In the genomic region with DNA sequence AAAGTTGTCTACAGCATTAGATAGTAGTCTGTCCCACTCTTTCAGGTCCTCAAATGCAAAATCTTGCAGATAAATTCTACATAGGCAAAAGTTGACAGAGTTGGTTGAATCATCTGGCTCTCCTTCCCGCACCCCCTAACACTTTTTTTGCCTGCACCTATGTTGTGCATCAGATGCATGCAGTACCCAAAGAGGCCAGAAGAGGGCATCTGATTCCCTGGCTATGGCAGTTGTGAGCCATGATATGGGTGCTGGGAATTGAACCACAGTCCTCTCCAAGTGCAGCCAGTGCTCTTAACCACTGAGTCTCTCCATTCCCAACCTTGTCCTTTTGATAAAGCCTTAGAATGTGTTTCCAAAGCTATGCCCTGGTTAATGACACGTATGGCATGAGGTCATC, we compare ENCODE assay signal across 15 mouse cellular contexts. TPM values are rescaled to one million over a fixed set of nuclear protein-coding genes. Genes with fewer than 3 reads are reported as not detected.
A peak's percentile ranks its signal among the peaks of the same experiment; 100 is the strongest.
DNase-seq lines count a peak whose midpoint lies in the region; ATAC-seq and TF ChIP-seq lines count a peak whose summit lies in the region.
"Had no signal": no experiment of that assay in that cellular context is flagged by ENCODE, and none has a peak within 500 bp of the region (broad histone marks: within the 10 kb centered on the region; RNA-seq: fewer than 3 reads in every experiment).

No protein-coding gene starts in this region.

- no peak overlapping the region for H3K4me2 ChIP-seq in kidney, postnatal 0 days (ENCODE audit: low read length)
- H3K4me2 ChIP-seq in kidney, embryonic 14.5 days (replicated peaks; ENCODE audit: low read depth, low read length): no peak overlapping the region
- H3K4me2 ChIP-seq in midbrain, postnatal 0 days (ENCODE audit: low read depth, low read length, poor library complexity, severe bottlenecking): no peak overlapping the region
- no peak overlapping the region for H3K4me2 ChIP-seq in stomach, postnatal 0 days (replicated peaks; ENCODE audit: low read depth)
- H3K4me2 ChIP-seq: embryonic facial prominence, embryonic 12.5 days had no signal

- no peak for TF ChIP-seq EP300 in stomach, postnatal 0 days (optimal IDR thresholded peaks at IDR 0.05)

- no peak for ATAC-seq in kidney, postnatal 0 days (replicated peaks; ENCODE audit: low FRiP score, low read depth)
- ATAC-seq in kidney, embryonic 14.5 days (ENCODE audit: low FRiP score, low TSS enrichment): no peak
- no peak for ATAC-seq in midbrain, postnatal 0 days (ENCODE audit: low FRiP score)
- no peak for ATAC-seq in stomach, postnatal 0 days (ENCODE audit: low FRiP score, low TSS enrichment)

- no peaks in the 10 kb centered on the region for H3K36me3 ChIP-seq in kidney, postnatal 0 days (ENCODE audit: insufficient read depth, low read length)
- H3K36me3 ChIP-seq in kidney, embryonic 14.5 days (ENCODE audit: control insufficient read depth, insufficient read depth, low read length): no peaks in the 10 kb centered on the region
- no peaks in the 10 kb centered on the region for H3K36me3 ChIP-seq in midbrain, postnatal 0 days (ENCODE audit: insufficient read depth, low read length)
- no peaks in the 10 kb centered on the region for H3K36me3 ChIP-seq in midbrain, embryonic 10.5 days
- no peaks in the 10 kb centered on the region for H3K36me3 ChIP-seq in stomach, postnatal 0 days (ENCODE audit: control insufficient read depth, insufficient read depth, low read length)
- H3K36me3 ChIP-seq: embryonic facial prominence, embryonic 12.5 days had no signal

- H3K9me3 ChIP-seq in kidney, postnatal 0 days (replicated peaks; ENCODE audit: low read length): no peaks in the 10 kb centered on the region
- H3K9me3 ChIP-seq in kidney, embryonic 14.5 days (ENCODE audit: control insufficient read depth, low read length): no peaks in the 10 kb centered on the region; the same call in 1 of the 2 replicates
- no peaks in the 10 kb centered on the region for H3K9me3 ChIP-seq in midbrain, postnatal 0 days (ENCODE audit: low read length)
- H3K9me3 ChIP-seq in midbrain, embryonic 10.5 days (replicated peaks): peaks cover 9% of the 10 kb centered on the region; the same call in 1 of the 2 replicates
- H3K9me3 ChIP-seq in stomach, postnatal 0 days (ENCODE audit: control insufficient read depth, low read length): no peaks in the 10 kb centered on the region; the same call in 1 of the 2 replicates
- H3K9me3 ChIP-seq: embryonic facial prominence, embryonic 12.5 days had no signal

- no peaks in the 10 kb centered on the region for H3K4me1 ChIP-seq in kidney, postnatal 0 days (replicated peaks; ENCODE audit: insufficient read depth, low read length)
- no peaks in the 10 kb centered on the region for H3K4me1 ChIP-seq in kidney, embryonic 14.5 days (ENCODE audit: control insufficient read depth, insufficient read depth, low read length)
- no peaks in the 10 kb centered on the region for H3K4me1 ChIP-seq in midbrain, postnatal 0 days (ENCODE audit: insufficient read depth, low read length)
- no peaks in the 10 kb centered on the region for H3K4me1 ChIP-seq in midbrain, embryonic 10.5 days
- H3K4me1 ChIP-seq in stomach, postnatal 0 days (replicated peaks; ENCODE audit: control insufficient read depth, insufficient read depth): no peaks in the 10 kb centered on the region
- H3K4me1 ChIP-seq: embryonic facial prominence, embryonic 12.5 days had no signal

- no peaks in the 10 kb centered on the region for H3K27me3 ChIP-seq in kidney, postnatal 0 days (ENCODE audit: insufficient read depth, low read length)
- no peaks in the 10 kb centered on the region for H3K27me3 ChIP-seq in kidney, embryonic 14.5 days (ENCODE audit: control insufficient read depth, insufficient read depth, low read length)
- no peaks in the 10 kb centered on the region for H3K27me3 ChIP-seq in midbrain, postnatal 0 days (ENCODE audit: insufficient read depth, low read length)
- no peaks in the 10 kb centered on the region for H3K27me3 ChIP-seq in midbrain, embryonic 10.5 days (ENCODE audit: low read depth, poor library complexity, severe bottlenecking)
- no peaks in the 10 kb centered on the region for H3K27me3 ChIP-seq in stomach, postnatal 0 days (ENCODE audit: control insufficient read depth, insufficient read depth, low read length)
- H3K27me3 ChIP-seq: embryonic facial prominence, embryonic 12.5 days had no signal

- H3K27ac ChIP-seq in kidney, postnatal 0 days: no peak overlapping the region
- H3K27ac ChIP-seq in kidney, embryonic 14.5 days (ENCODE audit: low read depth, low read length): no peak overlapping the region
- H3K27ac ChIP-seq in midbrain, postnatal 0 days (ENCODE audit: low read depth, low read length): no peak overlapping the region
- no peak overlapping the region for H3K27ac ChIP-seq in midbrain, embryonic 10.5 days (replicated peaks)
- no peak overlapping the region for H3K27ac ChIP-seq in stomach, postnatal 0 days (replicated peaks)
- H3K27ac ChIP-seq: embryonic facial prominence, embryonic 12.5 days had no signal

- TF ChIP-seq CTCF in kidney, postnatal 0 days (IDR thresholded peaks at IDR 0.05; ENCODE audit: low read depth): peak; percentile 41; the same call in 1 of the 2 replicates
- TF ChIP-seq CTCF in midbrain, postnatal 0 days (IDR thresholded peaks at IDR 0.05): peak; percentile 39; the same call in 1 of the 2 replicates
- peak; percentile 47 for TF ChIP-seq CTCF in stomach, postnatal 0 days (IDR thresholded peaks at IDR 0.05; ENCODE audit: low read depth)

- no peak overlapping the region for H3K4me3 ChIP-seq in kidney, postnatal 0 days (replicated peaks; ENCODE audit: low read depth, low read length)
- H3K4me3 ChIP-seq in kidney, embryonic 14.5 days (ENCODE audit: low read length): no peak overlapping the region
- no peak overlapping the region for H3K4me3 ChIP-seq in midbrain, postnatal 0 days (ENCODE audit: low read depth, low read length)
- H3K4me3 ChIP-seq in midbrain, embryonic 10.5 days: no peak overlapping the region
- no peak overlapping the region for H3K4me3 ChIP-seq in stomach, postnatal 0 days (ENCODE audit: low read depth, low read length)
- H3K4me3 ChIP-seq: embryonic facial prominence, embryonic 12.5 days had no signal

- WGBS in kidney, postnatal 0 days: 97% methylated on average over 2 of the region's 2 CpGs
- 98% methylated on average over 2 of the region's 2 CpGs for WGBS in kidney, embryonic 14.5 days
- 99% methylated on average over 2 of the region's 2 CpGs for WGBS in midbrain, postnatal 0 days
- 97% methylated on average over 2 of the region's 2 CpGs for WGBS in midbrain, embryonic 10.5 days
- WGBS in stomach, postnatal 0 days: 92% methylated on average over 2 of the region's 2 CpGs

- no peak for DNase-seq in kidney, postnatal 0 days (ENCODE audit: low spot score)
- no peak for DNase-seq in midbrain, postnatal 0 days (ENCODE audit: low spot score)
- DNase-seq in midbrain, embryonic 10.5 days (ENCODE audit: low spot score): no peak
- DNase-seq in R1 (ENCODE audit: low read depth, low spot score): peak; percentile 75
- DNase-seq in stomach, postnatal 0 days (ENCODE audit: low spot score): no peak
- no peak for DNase-seq in right cerebral cortex, adult 2 months (ENCODE audit: low spot score in 2 of 2)
- DNase-seq: adrenal gland, postnatal 14 days; cerebellum, postnatal 14 days; heart, postnatal 14 days; kidney, postnatal 25 days; midbrain, embryonic 14.5 days; spleen, adult 18-20 months had no signal

- no peak overlapping the region for H3K9ac ChIP-seq in kidney, postnatal 0 days (ENCODE audit: low read depth, low read length)
- H3K9ac ChIP-seq in kidney, embryonic 14.5 days (ENCODE audit: low read depth, low read length): no peak overlapping the region
- no peak overlapping the region for H3K9ac ChIP-seq in midbrain, postnatal 0 days (replicated peaks; ENCODE audit: low read length, poor library complexity, severe bottlenecking)
- H3K9ac ChIP-seq in stomach, postnatal 0 days (ENCODE audit: low read length): no peak overlapping the region
- H3K9ac ChIP-seq: embryonic facial prominence, embryonic 12.5 days had no signal

RNA-seq across cellular contexts. Expression of a gene that starts 13.8 kb away (rescaled TPM):
- polyA plus RNA-seq in kidney, postnatal 0 days (2015; fragmentation: Nextera tagmentation; extraction: Ambion mirVana): 1.5 and 1.6 TPM in 2 replicates
- 1.4 and 1.7 TPM in 2 replicates for polyA plus RNA-seq in kidney, embryonic 14.5 days (2014; fragmentation: Nextera tagmentation; extraction: Ambion mirVana)
- total RNA-seq in midbrain, postnatal 0 days (2014; rRNA removed): 0.71 and 3.4 TPM in 2 replicates
- polyA plus RNA-seq in midbrain, postnatal 0 days (2015; fragmentation: Nextera tagmentation; extraction: Ambion mirVana): 0.49 and 0.72 TPM in 2 replicates
- polyA plus RNA-seq in midbrain, embryonic 10.5 days (2016; fragmentation: Nextera tagmentation; extraction: Ambion mirVana): 1.9 and 2.2 TPM in 2 replicates
- 0.81 and 1.1 TPM in 2 replicates for polyA plus RNA-seq in stomach, postnatal 0 days (2015; fragmentation: Nextera tagmentation; extraction: Ambion mirVana)

RNA-seq across cellular contexts. Expression of a gene that starts 21.7 kb away (rescaled TPM):
- polyA plus RNA-seq in kidney, postnatal 0 days (2015; fragmentation: Nextera tagmentation; extraction: Ambion mirVana): 133 and 135 TPM in 2 replicates
- polyA plus RNA-seq in kidney, embryonic 14.5 days (2014; fragmentation: Nextera tagmentation; extraction: Ambion mirVana): 139 and 148 TPM in 2 replicates
- 62.6 and 63.2 TPM in 2 replicates for total RNA-seq in midbrain, postnatal 0 days (2014; rRNA removed)
- polyA plus RNA-seq in midbrain, postnatal 0 days (2015; fragmentation: Nextera tagmentation; extraction: Ambion mirVana): 162 and 177 TPM in 2 replicates
- 135 and 138 TPM in 2 replicates for polyA plus RNA-seq in midbrain, embryonic 10.5 days (2016; fragmentation: Nextera tagmentation; extraction: Ambion mirVana)
- 136 and 142 TPM in 2 replicates for polyA plus RNA-seq in stomach, postnatal 0 days (2015; fragmentation: Nextera tagmentation; extraction: Ambion mirVana)

RNA-seq across cellular contexts. Expression of a gene that starts 22.0 kb away (rescaled TPM):
- polyA plus RNA-seq in kidney, postnatal 0 days (2015; fragmentation: Nextera tagmentation; extraction: Ambion mirVana): 1,056 and 1,199 TPM in 2 replicates
- polyA plus RNA-seq in kidney, embryonic 14.5 days (2014; fragmentation: Nextera tagmentation; extraction: Ambion mirVana): 1,034 and 1,450 TPM in 2 replicates
- total RNA-seq in midbrain, postnatal 0 days (2014; rRNA removed): 82.4 and 110 TPM in 2 replicates
- 566 and 596 TPM in 2 replicates for polyA plus RNA-seq in midbrain, postnatal 0 days (2015; fragmentation: Nextera tagmentation; extraction: Ambion mirVana)
- 837 and 1,005 TPM in 2 replicates for polyA plus RNA-seq in midbrain, embryonic 10.5 days (2016; fragmentation: Nextera tagmentation; extraction: Ambion mirVana)
- polyA plus RNA-seq in stomach, postnatal 0 days (2015; fragmentation: Nextera tagmentation; extraction: Ambion mirVana): 956 and 1,016 TPM in 2 replicates

RNA-seq across cellular contexts. Expression of a gene that starts 51.7 kb away (rescaled TPM):
- 2.4 and 2.7 TPM in 2 replicates for polyA plus RNA-seq in kidney, postnatal 0 days (2015; fragmentation: Nextera tagmentation; extraction: Ambion mirVana)
- polyA plus RNA-seq in kidney, embryonic 14.5 days (2014; fragmentation: Nextera tagmentation; extraction: Ambion mirVana): 1.5 and 2.3 TPM in 2 replicates
- total RNA-seq in midbrain, postnatal 0 days (2014; rRNA removed): 10.0 and 10.6 TPM in 2 replicates
- 2.7 and 3.1 TPM in 2 replicates for polyA plus RNA-seq in midbrain, postnatal 0 days (2015; fragmentation: Nextera tagmentation; extraction: Ambion mirVana)
- 1.5 and 2.0 TPM in 2 replicates for polyA plus RNA-seq in midbrain, embryonic 10.5 days (2016; fragmentation: Nextera tagmentation; extraction: Ambion mirVana)
- polyA plus RNA-seq in stomach, postnatal 0 days (2015; fragmentation: Nextera tagmentation; extraction: Ambion mirVana): 2.7 and 3.5 TPM in 2 replicates
- total RNA-seq: granulocyte monocyte progenitor cell, adult 5-6 weeks had no signal

RNA-seq across cellular contexts. Expression of a gene that starts 56.0 kb away (rescaled TPM):
- polyA plus RNA-seq in kidney, postnatal 0 days (2015; fragmentation: Nextera tagmentation; extraction: Ambion mirVana): 0.51 TPM in 2 replicates
- 1.1 and 1.4 TPM in 2 replicates for polyA plus RNA-seq in kidney, embryonic 14.5 days (2014; fragmentation: Nextera tagmentation; extraction: Ambion mirVana)
- total RNA-seq in midbrain, postnatal 0 days (2014; rRNA removed): 4.9 and 11.5 TPM in 2 replicates
- 0.93 and 0.98 TPM in 2 replicates for polyA plus RNA-seq in midbrain, postnatal 0 days (2015; fragmentation: Nextera tagmentation; extraction: Ambion mirVana)
- 5.8 and 11.9 TPM in 2 replicates for polyA plus RNA-seq in midbrain, embryonic 10.5 days (2016; fragmentation: Nextera tagmentation; extraction: Ambion mirVana)
- polyA plus RNA-seq in stomach, postnatal 0 days (2015; fragmentation: Nextera tagmentation; extraction: Ambion mirVana): 0.59 and 1.2 TPM in 2 replicates
